Mouse (Mus musculus) intestine, postnatal 0 days (tissue): ENCODE data around the gene Tnfrsf21. TPM values are rescaled to one million over a fixed set of nuclear protein-coding genes. Genes with fewer than 3 reads are reported as not detected.
A peak's percentile ranks its signal among the peaks of the same experiment; 100 is the strongest.

ENCODE experiments used
- ATAC-seq: fragments of 200-750 bp; cut with Nextera tagmentation; 2 replicates; pipeline ENCODE4 v1.8.0; 2017; ENCODE audit warnings: mild to moderate bottlenecking, moderate TSS enrichment, moderate library complexity
- H3K27ac ChIP-seq: fragments of 300-500 bp; sonication (generic); 2 replicates; pipeline ENCODE4 v1.5.1; 2014; ENCODE audit warnings: mild to moderate bottlenecking, low read depth, low read length, moderate library complexity
- H3K27me3 ChIP-seq: fragments of 300-500 bp; sonication (generic); replicated peaks from 2 replicates; pipeline ENCODE4 v1.6.1; 2014; ENCODE audit warnings: low read length, mixed read lengths; ENCODE audit not compliant: control insufficient read depth, insufficient read depth
- H3K36me3 ChIP-seq: fragments of 300-500 bp; sonication (generic); 2 replicates; pipeline ENCODE4 v1.6.1; 2014; ENCODE audit warnings: mild to moderate bottlenecking, moderate library complexity; ENCODE audit not compliant: control insufficient read depth, insufficient read depth
- H3K4me1 ChIP-seq: fragments of 300-500 bp; sonication (generic); replicated peaks from 2 replicates; pipeline ENCODE4 v1.6.1; 2014; ENCODE audit warnings: antibody characterized with exemption, low read length, mixed read lengths; ENCODE audit not compliant: control insufficient read depth, insufficient read depth
- H3K4me2 ChIP-seq: fragments of 300-500 bp; sonication (generic); replicated peaks from 2 replicates; pipeline ENCODE4 v1.6.1; 2014; ENCODE audit warnings: low read depth, mild to moderate bottlenecking, moderate library complexity
- H3K4me3 ChIP-seq: fragments of 300-500 bp; sonication (generic); 2 replicates; pipeline ENCODE4 v1.5.1; 2014; ENCODE audit warnings: low read depth, low read length
- H3K9ac ChIP-seq: fragments of 300-500 bp; sonication (generic); 2 replicates; pipeline ENCODE4 v1.6.1; 2014; ENCODE audit warnings: mild to moderate bottlenecking, low read depth, low read length
- H3K9me3 ChIP-seq: fragments of 300-500 bp; sonication (generic); 2 replicates; pipeline ENCODE4 v1.6.1; 2016; ENCODE audit warnings: mixed run types; ENCODE audit not compliant: control insufficient read depth
- CTCF ChIP-seq: sonication (generic); IDR thresholded peaks from 2 replicates; pipeline ENCODE4 v1.5.1; 2016; ENCODE audit warnings: low read depth, mild to moderate bottlenecking, control low read depth, antibody characterized with exemption, moderate library complexity
- WGBS: fragments of 180-500 bp; shearing (Covaris S2); extraction: QIAGEN DNeasy Blood & Tissue Kit; methylation state at CpG from one replicate; pipeline ENCODE4 v1.1.7; 2014; 5-methylcytosine and 5-hydroxymethylcytosine counted together
- polyA plus RNA-seq: library from polyadenylated mRNA; unstranded; fragments of >200 nt; fragmentation: Nextera tagmentation; extraction: Ambion mirVana; gene quantifications from 2 replicates; pipeline ENCODE4 v1.2.1, GENCODE M21; 2015

The Tnfrsf21 gene
- polyA plus RNA-seq, 1 experiment from 2014 or later, result 10.0 TPM

- no peak for ATAC-seq
- no peak overlapping the region for H3K4me3 ChIP-seq
- H3K9me3 ChIP-seq, result no peaks in the 10 kb centered on the region
- no peak overlapping the region for H3K4me2 ChIP-seq
- 30% methylated on average over 2 of the region's 2 CpGs for WGBS
- TF ChIP-seq CTCF, result no peak
- H3K36me3 ChIP-seq, result no peaks in the 10 kb centered on the region
- H3K9ac ChIP-seq, result no peak overlapping the region
- no peak overlapping the region for H3K27ac ChIP-seq
- H3K27me3 ChIP-seq, result no peaks in the 10 kb centered on the region
- no peaks in the 10 kb centered on the region for H3K4me1 ChIP-seq
Observed at GRCm38 (mm10) chr17:43094285-43094684, 77.9 kb downstream of the Tnfrsf21 start.

- no peak overlapping the region for H3K4me3 ChIP-seq
- 25% methylated on average over 4 of the region's 4 CpGs for whole genome bisulfite sequencing
- TF ChIP-seq CTCF, result no peak
- no peak overlapping the region for H3K4me2 ChIP-seq
- H3K9me3 ChIP-seq, result no peaks in the 10 kb centered on the region
- H3K27me3 ChIP-seq, result no peaks in the 10 kb centered on the region
- H3K4me1 ChIP-seq, result no peaks in the 10 kb centered on the region
- ATAC-seq, result no peak
- no peak overlapping the region for H3K9ac ChIP-seq
- H3K36me3 ChIP-seq, result no peaks in the 10 kb centered on the region
- no peak overlapping the region for H3K27ac ChIP-seq
Observed at GRCm38 (mm10) chr17:43097101-43097688, 80.8 kb downstream of the Tnfrsf21 start.

- peak; percentile 79 for ATAC-seq
- H3K4me3 ChIP-seq, result no peak overlapping the region
- H3K9ac ChIP-seq, result no peak overlapping the region
- H3K4me2 ChIP-seq, result no peak overlapping the region
- TF ChIP-seq CTCF, result no peak
- H3K36me3 ChIP-seq, result no peaks in the 10 kb centered on the region
- WGBS, result 41% methylated on average over 3 of the region's 3 CpGs
- no peaks in the 10 kb centered on the region for H3K4me1 ChIP-seq
- no peaks in the 10 kb centered on the region for H3K9me3 ChIP-seq
- no peak overlapping the region for H3K27ac ChIP-seq
- H3K27me3 ChIP-seq, result no peaks in the 10 kb centered on the region
Observed at GRCm38 (mm10) chr17:43106108-43106507, 89.8 kb downstream of the Tnfrsf21 start.

GRCm38 (mm10) chr17:43107338-43107737, 91.0 kb downstream of the Tnfrsf21 start:
- Histone ChIP-seq H3K36me3 (no peaks in the 10 kb centered on the region), H3K27me3 (no peaks in the 10 kb centered on the region), H3K4me2 (no peak overlapping the region), H3K4me1 (no peaks in the 10 kb centered on the region), H3K4me3 (no peak overlapping the region), H3K27ac (no peak overlapping the region), H3K9me3 (no peaks in the 10 kb centered on the region), H3K9ac (no peak overlapping the region)
- WGBS, result 52% methylated on average over 5 of the region's 5 CpGs
- ATAC-seq, result no peak
- TF ChIP-seq CTCF, result no peak

GRCm38 (mm10) chr17:43109501-43109900, 93.1 kb downstream of the Tnfrsf21 start:
- WGBS, result 87% methylated on average over 4 of the region's 4 CpGs
- Histone ChIP-seq H3K36me3 (no peaks in the 10 kb centered on the region), H3K27ac (no peak overlapping the region), H3K4me1 (0 out of 2 replicates have a peak, but pooled peaks cover 3% of the 10 kb centered on the region), H3K9me3 (no peaks in the 10 kb centered on the region), H3K27me3 (no peaks in the 10 kb centered on the region), H3K9ac (no peak overlapping the region), H3K4me3 (no peak overlapping the region), H3K4me2 (no peak overlapping the region)
- TF ChIP-seq CTCF, result no peak
- ATAC-seq, result no peak

GRCm38 (mm10) chr17:43110168-43110885, 94.0 kb downstream of the Tnfrsf21 start:
- WGBS, result 75% methylated on average over 9 of the region's 9 CpGs
- TF ChIP-seq CTCF, result no peak
- H3K27ac ChIP-seq, result no peak overlapping the region
- no peak overlapping the region for H3K9ac ChIP-seq
- 0 out of 2 replicates have a peak, but pooled peaks cover 3% of the 10 kb centered on the region for H3K4me1 ChIP-seq
- H3K4me3 ChIP-seq, result no peak overlapping the region
- no peaks in the 10 kb centered on the region for H3K9me3 ChIP-seq
- H3K36me3 ChIP-seq, result no peaks in the 10 kb centered on the region
- H3K27me3 ChIP-seq, result no peaks in the 10 kb centered on the region
- no peak overlapping the region for H3K4me2 ChIP-seq
- ATAC-seq, result no peak
